Mouse (Mus musculus): ENCODE measurements around the gene Galnt17. TPM values are rescaled to one million over a fixed set of nuclear protein-coding genes. Genes with fewer than 3 reads are reported as not detected.

The Galnt17 gene
- 5.3 and 6.0 TPM in 2 replicates for polyA plus RNA-seq (2016; fragmentation: Nextera tagmentation; extraction: Ambion mirVana)

DNA sequence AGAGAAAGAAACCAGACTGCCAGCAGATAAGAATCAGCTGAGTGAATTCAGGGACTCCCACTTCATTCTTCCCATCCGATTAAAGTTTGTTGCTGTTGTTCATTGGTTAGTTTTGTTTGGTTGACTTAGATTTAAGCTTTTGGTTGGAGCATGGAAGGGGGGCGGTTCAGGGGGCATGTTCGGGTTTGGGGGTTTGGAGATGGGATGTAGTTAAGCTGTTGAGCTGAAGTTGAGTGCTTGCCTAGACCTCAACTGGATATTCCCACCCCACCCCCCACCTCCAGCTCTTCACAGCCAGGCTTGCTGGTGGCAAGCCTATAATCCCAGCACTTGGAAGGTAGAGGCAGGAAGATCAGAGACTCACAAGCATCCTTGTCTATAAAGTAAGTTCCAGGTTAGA is at the start of gene Galnt17:
TSS of gene Galnt17 (minus strand) at position 101 of the 400 bp plus-strand sequence.
- peaks cover 24% of the 10 kb centered on the region for H3K27me3 ChIP-seq (replicated peaks)
- H3K27ac ChIP-seq, result peak within 1 kb of the TSS; percentile 65
- ATAC-seq (ENCODE audit: low FRiP score, low read depth), result no peak
- peak within 1 kb of the TSS; percentile 57 for H3K9ac ChIP-seq
- H3K4me2 ChIP-seq (replicated peaks), result peak within 1 kb of the TSS; percentile 94
- H3K4me1 ChIP-seq, result peaks cover 8% of the 10 kb centered on the region
- no peaks in the 10 kb centered on the region for H3K36me3 ChIP-seq
- H3K9me3 ChIP-seq, result no peaks in the 10 kb centered on the region
- WGBS, result 67% methylated on average over 3 of the region's 3 CpGs
- H3K4me3 ChIP-seq, result peak within 1 kb of the TSS; percentile 48

DNA sequence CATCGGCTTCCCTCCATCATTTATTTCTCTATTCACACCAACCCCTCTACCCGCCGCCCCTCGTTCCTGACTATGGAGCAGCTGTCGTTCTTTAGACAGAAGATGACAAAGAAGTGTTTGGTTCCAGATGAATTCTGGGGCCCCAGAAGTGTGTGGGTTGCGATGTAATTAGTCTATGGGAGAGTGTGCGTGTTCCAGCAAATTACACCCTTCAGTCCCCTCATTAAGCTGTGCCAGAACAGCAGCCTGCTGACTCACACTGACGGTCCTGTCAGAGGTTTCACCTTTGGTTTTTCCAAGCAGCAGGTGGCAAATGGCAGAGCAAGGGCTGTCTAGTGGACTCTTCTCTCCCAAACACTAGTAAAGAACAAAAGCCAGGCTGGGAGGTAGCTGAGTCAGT is 26.2 kb upstream of the Galnt17 start:
- Histone ChIP-seq H3K4me2 (replicated peaks) (no peak overlapping the region), H3K9ac (no peak overlapping the region), H3K4me1 (no peaks in the 10 kb centered on the region), H3K9me3 (no peaks in the 10 kb centered on the region), H3K36me3 (no peaks in the 10 kb centered on the region), H3K27ac (no peak overlapping the region), H3K27me3 (replicated peaks) (no peaks in the 10 kb centered on the region), H3K4me3 (no peak overlapping the region)
- whole genome bisulfite sequencing, result 51% methylated on average over 8 of the region's 8 CpGs
- ATAC-seq (ENCODE audit: low FRiP score, low read depth), result no peak

DNA sequence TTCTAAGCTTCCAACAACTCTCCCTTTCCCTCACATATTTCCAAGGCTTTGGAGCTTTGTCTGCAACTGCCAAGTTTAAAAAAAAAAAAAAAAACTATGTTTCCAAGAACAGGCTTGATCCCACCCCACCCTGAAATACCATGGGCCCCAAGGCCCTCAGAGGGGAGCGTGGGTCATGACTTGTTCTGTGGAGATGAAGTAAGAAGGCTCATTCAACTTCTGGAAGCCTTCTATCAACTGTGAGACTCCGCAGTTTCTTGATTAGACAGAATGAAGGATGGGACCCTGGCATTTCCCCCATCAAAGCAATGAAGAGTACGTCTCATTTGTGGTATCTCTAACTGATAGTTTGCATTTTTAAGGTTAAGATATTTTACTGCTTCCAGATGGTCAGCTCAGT is 13.0 kb upstream of the Galnt17 start:
- H3K36me3 ChIP-seq, result no peaks in the 10 kb centered on the region
- no peaks in the 10 kb centered on the region for H3K9me3 ChIP-seq
- ATAC-seq (ENCODE audit: low FRiP score, low read depth), result no peak
- no peaks in the 10 kb centered on the region for H3K27me3 ChIP-seq (replicated peaks)
- H3K4me1 ChIP-seq, result no peaks in the 10 kb centered on the region
- 76% methylated on average over 3 of the region's 3 CpGs for WGBS
- no peak overlapping the region for H3K9ac ChIP-seq
- no peak overlapping the region for H3K27ac ChIP-seq
- no peak overlapping the region for H3K4me3 ChIP-seq
- no peak overlapping the region for H3K4me2 ChIP-seq (replicated peaks)

DNA sequence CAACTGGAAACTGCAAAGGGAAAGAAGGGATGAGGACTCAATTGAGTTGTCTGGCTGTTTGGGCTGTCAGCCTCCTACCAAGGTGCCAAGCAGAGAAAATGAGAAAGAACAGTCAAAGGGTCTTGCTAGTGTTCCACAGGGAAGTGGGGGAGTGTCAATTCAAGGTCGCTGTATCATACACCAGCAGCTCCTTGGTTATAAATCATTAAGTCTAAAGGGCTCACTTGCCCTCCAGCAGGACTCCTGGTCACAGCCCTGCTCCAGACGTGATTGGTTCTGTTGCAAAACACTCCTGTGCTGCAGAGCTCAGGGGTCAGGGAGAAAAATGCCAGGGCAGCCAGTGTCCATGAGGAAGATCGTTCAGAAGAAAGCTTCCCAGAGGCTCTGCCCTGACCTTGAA is 11.3 kb upstream of the Galnt17 start:
- H3K27me3 ChIP-seq (replicated peaks), result no peaks in the 10 kb centered on the region
- H3K9ac ChIP-seq, result no peak overlapping the region
- H3K4me3 ChIP-seq, result no peak overlapping the region
- no peak overlapping the region for H3K4me2 ChIP-seq (replicated peaks)
- H3K4me1 ChIP-seq, result no peaks in the 10 kb centered on the region
- no peaks in the 10 kb centered on the region for H3K9me3 ChIP-seq
- 45% methylated on average over 3 of the region's 3 CpGs for WGBS
- H3K27ac ChIP-seq, result no peak overlapping the region
- ATAC-seq (ENCODE audit: low FRiP score, low read depth), result no peak
- no peaks in the 10 kb centered on the region for H3K36me3 ChIP-seq

DNA sequence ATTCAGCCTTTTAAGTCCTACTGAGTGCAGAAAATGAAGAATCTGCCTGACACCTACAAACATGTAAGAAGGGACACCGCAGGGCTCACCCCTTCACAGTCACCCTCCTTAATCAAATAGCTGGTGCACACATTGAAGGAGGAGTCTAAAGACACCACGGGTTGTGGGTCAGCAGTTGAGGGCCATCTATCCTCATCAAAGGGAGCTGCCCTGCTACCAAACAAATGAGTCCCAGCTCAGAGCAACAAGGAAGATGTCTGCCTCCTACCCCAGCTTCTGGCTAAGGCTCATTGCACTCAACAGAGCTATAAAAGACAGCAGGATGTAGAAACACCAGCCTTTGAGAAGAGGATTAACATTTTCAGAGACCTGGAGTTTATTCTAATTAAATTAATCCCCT is 10.8 kb upstream of the Galnt17 start:
- no peak overlapping the region for H3K27ac ChIP-seq
- H3K9me3 ChIP-seq, result no peaks in the 10 kb centered on the region
- H3K9ac ChIP-seq, result no peak overlapping the region
- H3K27me3 ChIP-seq (replicated peaks), result no peaks in the 10 kb centered on the region
- no peak overlapping the region for H3K4me3 ChIP-seq
- H3K36me3 ChIP-seq, result no peaks in the 10 kb centered on the region
- ATAC-seq (ENCODE audit: low FRiP score, low read depth), result no peak
- 45% methylated on average over 2 of the region's 2 CpGs for WGBS
- H3K4me1 ChIP-seq, result no peaks in the 10 kb centered on the region
- no peak overlapping the region for H3K4me2 ChIP-seq (replicated peaks)

DNA sequence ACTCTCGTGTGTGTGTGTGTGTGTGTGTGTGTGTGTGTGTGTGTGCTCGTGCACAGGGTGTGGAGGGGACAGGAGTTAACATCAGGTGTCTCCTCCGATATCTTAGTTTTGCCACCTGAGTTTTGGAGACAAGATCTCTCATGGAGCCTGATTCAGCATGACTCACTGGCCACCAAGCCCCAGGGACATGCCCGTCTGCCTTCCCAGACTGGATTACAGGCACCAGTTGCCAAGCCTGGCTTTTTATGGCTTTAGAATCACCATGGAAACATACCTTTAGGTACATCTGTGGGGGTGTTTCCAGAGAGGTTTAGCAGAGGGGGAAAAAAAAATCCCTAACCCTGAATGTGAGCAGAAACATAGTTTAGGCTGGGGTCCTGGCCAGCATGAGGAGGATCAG is 6.7 kb upstream of the Galnt17 start:
- no peak overlapping the region for H3K9ac ChIP-seq
- WGBS, result 65% methylated on average over 4 of the region's 4 CpGs
- ATAC-seq (ENCODE audit: low FRiP score, low read depth), result no peak
- H3K4me1 ChIP-seq, result no peaks in the 10 kb centered on the region
- no peaks in the 10 kb centered on the region for H3K36me3 ChIP-seq
- no peak overlapping the region for H3K4me2 ChIP-seq (replicated peaks)
- no peaks in the 10 kb centered on the region for H3K9me3 ChIP-seq
- no peak overlapping the region for H3K27ac ChIP-seq
- H3K4me3 ChIP-seq, result no peak overlapping the region
- H3K27me3 ChIP-seq (replicated peaks), result no peaks in the 10 kb centered on the region

DNA sequence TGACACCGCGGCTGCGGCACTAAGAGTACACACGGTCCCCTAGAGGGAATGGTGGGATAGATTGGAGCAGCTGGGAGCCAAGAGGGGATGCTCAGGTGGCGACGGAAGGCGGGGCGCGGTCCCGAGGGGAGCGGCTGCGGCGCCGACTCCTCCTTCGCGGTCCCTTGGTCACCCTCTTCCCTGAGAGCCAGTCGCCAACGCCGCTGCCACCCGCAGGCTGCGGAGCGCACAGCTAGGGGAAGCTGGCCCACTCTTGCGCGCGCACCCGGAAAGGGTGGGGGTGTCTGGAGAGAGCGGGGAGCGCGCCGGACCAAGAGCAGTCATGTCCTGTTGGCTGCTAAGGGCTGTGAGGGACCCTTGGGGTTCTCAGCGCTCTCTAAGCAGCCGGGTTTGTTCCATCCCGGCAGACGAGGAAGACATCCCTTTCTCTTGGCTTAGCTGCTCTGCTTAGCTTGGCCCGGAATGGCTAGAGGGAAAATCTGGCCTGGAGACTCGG is 593 bp downstream of the Galnt17 start:
- peaks cover 8% of the 10 kb centered on the region for H3K4me1 ChIP-seq
- H3K4me2 ChIP-seq (replicated peaks), result peak overlapping the region; percentile 94
- peaks cover 24% of the 10 kb centered on the region for H3K27me3 ChIP-seq (replicated peaks)
- H3K36me3 ChIP-seq, result no peaks in the 10 kb centered on the region
- peak overlapping the region; percentile 57 for H3K9ac ChIP-seq
- H3K4me3 ChIP-seq, result peak overlapping the region; percentile 48
- ATAC-seq (ENCODE audit: low FRiP score, low read depth), result peak; percentile 88
- peak overlapping the region; percentile 65 for H3K27ac ChIP-seq
- under 1% methylated on average over 36 of the region's 36 CpGs for WGBS
- H3K9me3 ChIP-seq, result no peaks in the 10 kb centered on the region

DNA sequence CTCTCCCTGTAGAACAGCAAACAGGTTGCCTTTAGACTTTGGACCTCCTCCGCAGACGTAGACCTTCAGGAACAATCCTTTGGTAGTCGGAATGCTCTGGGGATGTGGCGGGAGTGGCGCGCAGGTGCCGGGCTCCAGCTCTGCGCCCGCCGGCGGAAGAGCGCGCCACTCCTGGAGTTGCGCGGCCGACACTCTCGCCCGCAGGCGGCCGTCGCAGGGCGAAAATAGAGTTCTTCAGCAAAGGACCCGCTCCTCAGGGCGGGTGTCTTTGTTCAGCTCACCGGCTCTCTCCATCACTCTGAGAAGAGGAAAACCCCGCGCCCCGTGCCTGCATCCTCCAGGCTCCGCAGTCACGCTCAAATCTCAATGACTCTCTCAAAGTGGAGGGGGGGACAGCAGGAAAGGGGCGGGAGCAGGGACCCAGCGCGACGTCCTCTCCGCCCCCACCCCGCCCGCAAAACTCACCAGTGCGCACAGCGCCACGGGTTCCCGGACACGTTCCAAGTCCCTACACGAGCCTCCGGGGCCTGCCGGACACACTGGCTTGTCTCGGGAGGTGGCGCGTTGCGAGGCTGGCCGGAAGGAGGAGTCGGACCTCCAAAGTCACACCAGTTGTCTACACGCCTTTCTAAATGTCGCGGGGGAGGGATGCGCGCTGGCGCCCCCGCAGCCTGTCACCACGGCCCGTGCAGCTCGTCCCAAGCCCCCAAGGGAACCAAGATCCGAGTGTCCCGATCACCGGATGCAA is 1.2 kb downstream of the Galnt17 start:
- Histone ChIP-seq H3K9me3 (no peaks in the 10 kb centered on the region), H3K27ac (peak overlapping the region; percentile 65), H3K27me3 (replicated peaks) (peaks cover 24% of the 10 kb centered on the region), H3K36me3 (no peaks in the 10 kb centered on the region), H3K4me2 (replicated peaks) (peak overlapping the region; percentile 94), H3K4me3 (peak overlapping the region; percentile 48), H3K9ac (peak overlapping the region; percentile 57), H3K4me1 (peaks cover 8% of the 10 kb centered on the region)
- under 1% methylated on average over 64 of the region's 64 CpGs for WGBS
- ATAC-seq (ENCODE audit: low FRiP score, low read depth), result peak; percentile 74

DNA sequence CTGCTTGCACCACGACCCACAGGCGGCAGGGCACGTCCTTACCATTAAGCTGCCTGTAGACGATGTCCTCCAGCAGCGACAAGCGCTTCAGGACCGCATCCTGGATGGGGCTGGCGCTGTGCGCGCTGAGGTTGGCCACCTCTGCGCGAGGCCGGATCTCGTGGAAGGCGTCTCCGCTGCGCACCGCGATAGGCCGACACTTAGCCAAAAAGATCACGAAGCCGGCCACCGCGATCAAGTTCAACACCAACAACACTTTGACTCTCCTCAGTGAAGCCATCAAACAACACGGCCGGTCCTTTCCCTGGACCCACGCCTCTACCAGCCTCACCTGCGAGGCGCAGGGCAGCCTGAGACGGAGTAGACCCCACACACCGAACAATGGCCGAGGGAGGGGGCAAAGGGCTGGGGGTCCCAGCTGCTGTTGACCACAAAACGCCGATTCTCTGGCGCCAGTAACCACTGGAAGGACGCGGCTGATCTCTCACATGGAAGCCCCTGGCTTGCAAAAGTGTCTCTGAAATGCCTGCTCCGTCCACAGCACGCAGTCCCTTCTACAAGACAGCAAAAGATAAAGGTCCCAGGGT is 1.9 kb downstream of the Galnt17 start:
- ATAC-seq (ENCODE audit: low FRiP score, low read depth), result no peak

DNA sequence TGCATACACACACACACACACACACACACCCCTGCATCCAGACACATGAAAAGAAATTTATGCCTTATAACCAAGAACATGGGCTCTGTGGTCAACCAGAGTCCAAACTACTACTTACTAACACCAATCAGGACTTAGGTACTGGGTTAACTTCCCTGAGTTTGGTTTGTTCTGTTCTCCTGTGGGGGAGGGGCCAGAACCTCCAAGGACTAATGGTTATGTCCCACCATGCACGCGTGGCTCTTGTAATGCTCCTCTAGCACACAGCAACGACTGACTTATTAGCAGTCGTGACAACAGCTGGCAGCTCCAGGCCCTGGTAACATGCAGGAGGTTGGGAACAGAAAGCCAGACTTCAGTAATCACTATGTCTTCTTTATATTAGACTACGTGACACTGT is 3.1 kb downstream of the Galnt17 start:
- H3K36me3 ChIP-seq, result no peaks in the 10 kb centered on the region
- H3K9ac ChIP-seq, result no peak overlapping the region
- H3K9me3 ChIP-seq, result no peaks in the 10 kb centered on the region
- H3K27ac ChIP-seq, result no peak overlapping the region
- H3K4me2 ChIP-seq (replicated peaks), result peak overlapping the region; percentile 94
- peaks cover 24% of the 10 kb centered on the region for H3K27me3 ChIP-seq (replicated peaks)
- H3K4me1 ChIP-seq, result peaks cover 8% of the 10 kb centered on the region
- WGBS, result 50% methylated on average over 5 of the region's 5 CpGs
- H3K4me3 ChIP-seq, result peak overlapping the region; percentile 48
- no peak for ATAC-seq (ENCODE audit: low FRiP score, low read depth)

More for the DNA sequence above, 1.9 kb downstream of the Galnt17 start:
- peak overlapping the region; percentile 48 for H3K4me3 ChIP-seq
- peak overlapping the region; percentile 57 for H3K9ac ChIP-seq
- no peaks in the 10 kb centered on the region for H3K9me3 ChIP-seq
- H3K4me2 ChIP-seq (replicated peaks), result peak overlapping the region; percentile 94
- H3K36me3 ChIP-seq, result no peaks in the 10 kb centered on the region
- H3K27ac ChIP-seq, result no peak overlapping the region
- peaks cover 24% of the 10 kb centered on the region for H3K27me3 ChIP-seq (replicated peaks)
- under 1% methylated on average over 39 of the region's 39 CpGs for WGBS
- H3K4me1 ChIP-seq, result peaks cover 8% of the 10 kb centered on the region

DNA sequence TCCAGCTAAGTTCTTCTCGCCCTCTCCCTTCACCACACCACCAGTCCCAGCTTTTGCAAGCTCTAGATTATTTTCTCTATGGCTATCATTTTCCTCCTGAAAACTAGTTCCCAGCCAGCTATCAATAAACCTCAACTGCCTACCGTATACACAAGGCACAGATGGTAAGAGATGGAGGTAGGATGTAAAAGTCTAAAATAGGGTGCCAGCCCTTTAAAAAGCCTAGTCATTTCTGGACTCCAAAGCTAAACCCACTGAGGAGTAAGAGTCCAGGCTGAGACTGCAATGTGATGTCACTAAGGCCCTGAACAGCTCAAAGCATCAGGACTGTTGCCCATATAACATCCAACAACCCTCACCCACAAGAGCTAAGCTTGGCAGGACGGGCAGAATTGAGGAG is 6.8 kb downstream of the Galnt17 start:
- 89% methylated on average over 3 of the region's 3 CpGs for WGBS
- no peaks in the 10 kb centered on the region for H3K9me3 ChIP-seq
- H3K36me3 ChIP-seq, result no peaks in the 10 kb centered on the region
- H3K27me3 ChIP-seq (replicated peaks), result peaks cover 18% of the 10 kb centered on the region
- ATAC-seq (ENCODE audit: low FRiP score, low read depth), result no peak
- H3K4me3 ChIP-seq, result no peak overlapping the region
- peaks cover 3% of the 10 kb centered on the region for H3K4me1 ChIP-seq
- H3K27ac ChIP-seq, result no peak overlapping the region
- H3K9ac ChIP-seq, result no peak overlapping the region
- no peak overlapping the region for H3K4me2 ChIP-seq (replicated peaks)

DNA sequence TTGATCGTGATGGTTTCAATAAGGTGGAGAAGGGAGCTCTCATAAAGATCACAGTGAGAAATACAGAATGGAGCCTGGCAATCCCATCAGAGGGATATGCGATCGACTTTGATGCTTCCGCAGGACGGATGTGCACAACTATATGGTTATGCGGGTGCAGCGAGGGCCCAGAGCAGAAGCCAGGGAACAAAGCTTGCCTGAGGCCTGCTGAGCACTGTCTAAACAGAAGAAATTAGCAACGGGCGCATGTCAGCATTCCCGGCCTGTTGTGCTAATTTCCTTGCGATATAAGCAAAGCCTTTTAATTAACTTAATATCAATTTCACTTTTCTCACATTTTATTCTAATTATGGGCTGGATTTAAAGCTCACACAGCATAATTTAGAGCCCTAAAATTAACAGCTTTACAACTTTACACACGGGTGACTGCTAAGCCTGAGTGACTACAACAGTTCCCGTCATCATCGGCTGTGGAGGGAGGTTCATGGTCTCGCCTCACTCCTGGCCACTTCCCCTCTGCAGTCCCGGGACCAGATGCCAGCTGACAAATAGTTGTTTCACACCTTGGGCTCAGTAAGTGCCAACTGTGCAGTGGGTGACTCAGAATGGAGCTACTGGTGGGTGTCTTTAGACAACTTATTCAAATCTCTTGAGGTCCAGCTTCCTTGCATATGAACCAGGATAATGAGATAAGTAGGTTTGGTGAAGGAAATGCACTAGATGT is 14.4 kb downstream of the Galnt17 start:
- Histone ChIP-seq H3K36me3 (no peaks in the 10 kb centered on the region), H3K27ac (no peak overlapping the region), H3K27me3 (replicated peaks) (no peaks in the 10 kb centered on the region), H3K4me1 (no peaks in the 10 kb centered on the region), H3K9ac (no peak overlapping the region), H3K9me3 (no peaks in the 10 kb centered on the region), H3K4me3 (no peak overlapping the region), H3K4me2 (replicated peaks) (no peak overlapping the region)
- ATAC-seq (ENCODE audit: low FRiP score, low read depth), result no peak
- WGBS, result 81% methylated on average over 16 of the region's 16 CpGs

All from neural tube, embryonic 12.5 days (tissue).